Mouse (Mus musculus): ENCODE measurements around the gene Btc. TPM values are rescaled to one million over a fixed set of nuclear protein-coding genes. Genes with fewer than 3 reads are reported as not detected.

Gene Btc
- polyA plus RNA-seq, 1 experiment: 0.19 TPM

GRCm38 (mm10) chr5:91332079-91332865 lies 70.5 kb downstream of the Btc start:
- Histone ChIP-seq H3K4me3 (ENCODE audit: insufficient read depth, low read length) (no peak overlapping the region), H3K27ac (ENCODE audit: insufficient read depth, low read length) (no peak overlapping the region), H3K4me1 (ENCODE audit: control insufficient read depth, insufficient read depth, low read length) (no peaks in the 10 kb centered on the region)
- no peak for TF ChIP-seq CTCF (IDR thresholded peaks at IDR 0.05; ENCODE audit: extremely low read depth, insufficient read depth, low read length)
- TF ChIP-seq POLR2A (IDR thresholded peaks at IDR 0.05; ENCODE audit: extremely low read depth, insufficient read depth, low read length): no peak

GRCm38 (mm10) chr5:91321840-91322239 lies 81.0 kb downstream of the Btc start:
- H3K4me1 ChIP-seq (ENCODE audit: control insufficient read depth, insufficient read depth, low read length): no peaks in the 10 kb centered on the region
- no peak overlapping the region for H3K4me3 ChIP-seq (ENCODE audit: insufficient read depth, low read length)
- no peak overlapping the region for H3K27ac ChIP-seq (ENCODE audit: insufficient read depth, low read length)
- no peak for TF ChIP-seq CTCF (IDR thresholded peaks at IDR 0.05; ENCODE audit: extremely low read depth, insufficient read depth, low read length)
- no peak for TF ChIP-seq POLR2A (IDR thresholded peaks at IDR 0.05; ENCODE audit: extremely low read depth, insufficient read depth, low read length)

GRCm38 (mm10) chr5:91320348-91320747 lies 82.4 kb downstream of the Btc start:
- Histone ChIP-seq H3K27ac (ENCODE audit: insufficient read depth, low read length) (no peak overlapping the region), H3K4me3 (ENCODE audit: insufficient read depth, low read length) (no peak overlapping the region), H3K4me1 (ENCODE audit: control insufficient read depth, insufficient read depth, low read length) (no peaks in the 10 kb centered on the region)
- no peak for TF ChIP-seq POLR2A (IDR thresholded peaks at IDR 0.05; ENCODE audit: extremely low read depth, insufficient read depth, low read length)
- TF ChIP-seq CTCF (IDR thresholded peaks at IDR 0.05; ENCODE audit: extremely low read depth, insufficient read depth, low read length): no peak

- Histone ChIP-seq H3K4me1 (ENCODE audit: control insufficient read depth, insufficient read depth, low read length) (no peaks in the 10 kb centered on the region), H3K4me3 (ENCODE audit: insufficient read depth, low read length) (no peak overlapping the region), H3K27ac (ENCODE audit: insufficient read depth, low read length) (no peak overlapping the region)
- TF ChIP-seq POLR2A (IDR thresholded peaks at IDR 0.05; ENCODE audit: extremely low read depth, insufficient read depth, low read length): no peak
- no peak for TF ChIP-seq CTCF (IDR thresholded peaks at IDR 0.05; ENCODE audit: extremely low read depth, insufficient read depth, low read length)
Measured at GRCm38 (mm10) chr5:91313971-91314370, 88.8 kb downstream of the Btc start.

- TF ChIP-seq CTCF (IDR thresholded peaks at IDR 0.05; ENCODE audit: extremely low read depth, insufficient read depth, low read length): no peak
- Histone ChIP-seq H3K27ac (ENCODE audit: insufficient read depth, low read length) (no peak overlapping the region), H3K4me3 (ENCODE audit: insufficient read depth, low read length) (no peak overlapping the region), H3K4me1 (ENCODE audit: control insufficient read depth, insufficient read depth, low read length) (no peaks in the 10 kb centered on the region)
Measured at GRCm38 (mm10) chr5:91311767-91312166, 91.0 kb downstream of the Btc start.

GRCm38 (mm10) chr5:91308576-91308975 lies 94.2 kb downstream of the Btc start:
- TF ChIP-seq POLR2A (IDR thresholded peaks at IDR 0.05; ENCODE audit: extremely low read depth, insufficient read depth, low read length) (no peak), CTCF (IDR thresholded peaks at IDR 0.05; ENCODE audit: extremely low read depth, insufficient read depth, low read length) (no peak)
- Histone ChIP-seq H3K4me1 (ENCODE audit: control insufficient read depth, insufficient read depth, low read length) (no peaks in the 10 kb centered on the region), H3K27ac (ENCODE audit: insufficient read depth, low read length) (no peak overlapping the region), H3K4me3 (ENCODE audit: insufficient read depth, low read length) (no peak overlapping the region)

- no peak overlapping the region for H3K27ac ChIP-seq (ENCODE audit: insufficient read depth, low read length)
- no peaks in the 10 kb centered on the region for H3K4me1 ChIP-seq (ENCODE audit: control insufficient read depth, insufficient read depth, low read length)
- no peak overlapping the region for H3K4me3 ChIP-seq (ENCODE audit: insufficient read depth, low read length)
- peak; percentile 73 for TF ChIP-seq CTCF (IDR thresholded peaks at IDR 0.05; ENCODE audit: extremely low read depth, insufficient read depth, low read length)
- no peak for TF ChIP-seq POLR2A (IDR thresholded peaks at IDR 0.05; ENCODE audit: extremely low read depth, insufficient read depth, low read length)
Measured at GRCm38 (mm10) chr5:91307907-91308306, 94.9 kb downstream of the Btc start.

Other genes starting within 250 kb of the Btc start
- 19.8 and 21.2 TPM in 2 replicates for gene Parm1, start 114.6 kb upstream of the Btc start, polyA plus RNA-seq (2012; rRNA removed)

Data from cortical plate, adult 2 months (tissue).